Mouse (Mus musculus) forebrain, embryonic 12.5 days (tissue): ENCODE results near the gene Taar7f. TPM values are rescaled to one million over a fixed set of nuclear protein-coding genes. Genes with fewer than 3 reads are reported as not detected.
"Not testable (repeated sequence)": the region's sequence is repeated elsewhere in the genome, so short reads cannot be mapped to it uniquely, and the experiment has no call there.

Experiments
- ATAC-seq: fragments of 200-750 bp; cut with Nextera tagmentation; 2 replicates; pipeline ENCODE4 v1.8.0; 2017; ENCODE audit warnings: moderate TSS enrichment; ENCODE audit not compliant: low FRiP score
- H3K27ac ChIP-seq: fragments of 300-500 bp; sonication (generic); 2 replicates; pipeline ENCODE4 v1.5.1; 2016; ENCODE audit warnings: mild to moderate bottlenecking
- H3K27me3 ChIP-seq: fragments of 300-500 bp; sonication (generic); 2 replicates; pipeline ENCODE4 v1.6.1; 2016; ENCODE audit warnings: mild to moderate bottlenecking
- H3K36me3 ChIP-seq: fragments of 300-500 bp; sonication (generic); replicated peaks from 2 replicates; pipeline ENCODE4 v1.6.1; 2016; ENCODE audit warnings: mild to moderate bottlenecking
- H3K4me1 ChIP-seq: fragments of 300-500 bp; sonication (generic); 2 replicates; pipeline ENCODE4 v1.6.1; 2016
- H3K4me2 ChIP-seq: fragments of 300-500 bp; sonication (generic); 2 replicates; pipeline ENCODE4 v1.6.1; 2016; ENCODE audit warnings: mild to moderate bottlenecking, moderate library complexity
- H3K4me3 ChIP-seq: fragments of 300-500 bp; sonication (generic); replicated peaks from 2 replicates; pipeline ENCODE4 v1.5.1; 2016; ENCODE audit warnings: mild to moderate bottlenecking
- H3K9ac ChIP-seq: fragments of 300-500 bp; sonication (generic); 2 replicates; pipeline ENCODE4 v1.6.1; 2016; ENCODE audit warnings: mild to moderate bottlenecking
- H3K9me3 ChIP-seq: fragments of 300-500 bp; sonication (generic); 2 replicates; pipeline ENCODE4 v1.6.1; 2016
- WGBS: fragments of 180-500 bp; shearing (Covaris S2); methylation state at CpG from one replicate; pipeline ENCODE4 v1.1.7; 2016; 5-methylcytosine and 5-hydroxymethylcytosine counted together
- polyA plus RNA-seq: library from polyadenylated mRNA; unstranded; fragments of >200 nt; fragmentation: Nextera tagmentation; extraction: Ambion mirVana; gene quantifications from 2 replicates; pipeline ENCODE4 v1.2.1, GENCODE M21; 2016

Gene Taar7f
- not detected in 2 replicates for polyA plus RNA-seq

DNA sequence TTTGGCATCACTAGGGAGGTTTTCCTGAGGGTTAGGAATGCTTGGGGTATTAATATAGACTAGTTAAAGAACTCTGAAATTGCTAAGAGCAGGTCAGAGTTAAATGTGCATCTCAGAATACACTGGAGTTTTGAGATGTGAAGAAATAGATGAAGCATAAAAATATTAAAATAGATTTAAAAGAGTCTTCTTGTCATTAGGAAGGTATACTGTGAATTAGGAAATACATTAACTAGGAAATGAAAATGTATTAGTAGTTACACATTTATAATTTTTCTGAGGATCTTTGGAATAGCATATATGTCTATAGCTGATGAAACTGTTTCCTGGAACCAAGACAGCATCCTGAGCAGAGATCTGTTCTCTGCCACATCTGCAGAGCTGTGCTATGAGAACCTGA lies at the start of gene Taar7f:
Gene Taar7f (plus strand): TSS at position 301 of the 400 bp plus-strand sequence.
- H3K27me3 ChIP-seq: no peaks in the 10 kb centered on the region
- H3K36me3 ChIP-seq: no peaks in the 10 kb centered on the region
- no peak for ATAC-seq
- no peak within 1 kb of the TSS for H3K4me3 ChIP-seq
- no peaks in the 10 kb centered on the region for H3K4me1 ChIP-seq
- H3K9ac ChIP-seq: no peak within 1 kb of the TSS
- no peaks in the 10 kb centered on the region for H3K9me3 ChIP-seq
- H3K4me2 ChIP-seq: no peak within 1 kb of the TSS
- H3K27ac ChIP-seq: no peak within 1 kb of the TSS

DNA sequence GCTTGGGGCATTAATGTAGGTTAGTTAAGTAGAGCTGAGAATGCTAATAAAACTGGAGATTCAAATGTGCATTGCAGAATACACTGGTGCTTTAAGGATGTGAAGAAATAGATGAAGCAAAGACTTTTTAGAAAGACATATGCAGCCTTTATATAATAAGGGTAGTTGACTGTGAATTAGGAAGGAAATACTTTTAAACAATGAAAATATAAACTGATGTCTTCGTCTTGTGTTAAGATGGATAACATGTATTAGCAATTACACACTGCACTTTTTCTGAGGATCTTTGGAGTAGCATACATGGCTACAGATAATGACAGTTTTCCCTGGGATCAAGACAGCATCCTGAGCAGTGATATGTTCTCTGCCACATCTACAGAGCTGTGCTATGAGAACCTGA lies 49.7 kb upstream of the Taar7f start, which contains the start of gene Taar7b:
Gene Taar7b (plus strand): TSS at position 301 of the 400 bp plus-strand sequence.
- 89% methylated on average over 1 of the region's 1 CpGs for WGBS
- ATAC-seq: no peak

DNA sequence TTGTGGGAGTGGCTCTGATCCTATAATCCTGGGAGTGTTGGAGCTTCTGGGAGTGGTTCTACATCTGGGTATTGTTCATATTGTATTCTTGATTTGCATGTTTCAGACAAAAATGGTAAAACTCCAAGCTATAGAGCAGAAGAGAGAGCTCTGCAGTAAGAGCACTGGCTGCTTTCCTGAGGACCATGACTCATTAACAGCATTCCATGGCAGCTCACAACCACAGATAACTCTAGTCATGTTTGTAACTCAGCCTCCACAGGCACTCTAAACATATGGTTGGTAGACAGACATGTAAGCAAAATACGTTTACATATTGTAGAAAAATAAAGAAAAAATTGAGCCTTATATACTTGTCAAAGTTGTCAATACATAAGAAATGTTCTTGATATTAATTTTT lies 42.9 kb upstream of the Taar7f start:
- no peak overlapping the region for H3K27ac ChIP-seq
- WGBS: 83% methylated on average over 1 of the region's 1 CpGs

More for the DNA sequence above, 49.7 kb upstream of the Taar7f start, which contains the start of gene Taar7b:
- Histone ChIP-seq H3K9ac (no peak within 1 kb of the TSS), H3K9me3 (no peaks in the 10 kb centered on the region), H3K27me3 (no peaks in the 10 kb centered on the region), H3K27ac (no peak within 1 kb of the TSS), H3K4me1 (no peaks in the 10 kb centered on the region), H3K4me2 (no peak within 1 kb of the TSS), H3K36me3 (no peaks in the 10 kb centered on the region), H3K4me3 (no peak within 1 kb of the TSS)

DNA sequence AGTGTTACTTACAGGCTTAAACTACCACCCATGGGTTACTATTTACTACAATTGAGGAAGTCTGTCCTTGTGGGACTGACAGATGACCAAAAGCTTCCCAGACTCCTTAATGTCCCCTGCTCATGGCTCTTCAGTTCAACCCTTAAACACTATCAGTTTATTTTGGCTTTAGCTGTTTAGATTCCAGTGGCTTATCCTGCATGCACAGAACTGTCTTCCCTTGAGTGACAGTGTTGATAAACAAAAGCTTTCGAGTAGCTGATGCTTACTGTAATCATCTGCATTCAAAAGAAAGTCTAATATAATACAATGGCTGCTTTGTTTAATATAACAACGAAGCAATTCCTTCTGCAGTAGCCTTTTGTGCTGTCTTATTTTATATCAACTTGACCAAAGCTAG lies 42.3 kb upstream of the Taar7f start:
- Histone ChIP-seq H3K36me3 (no peaks in the 10 kb centered on the region), H3K9me3 (no peaks in the 10 kb centered on the region), H3K27me3 (no peaks in the 10 kb centered on the region), H3K4me1 (no peaks in the 10 kb centered on the region), H3K4me3 (no peak overlapping the region), H3K27ac (no peak overlapping the region), H3K4me2 (no peak overlapping the region), H3K9ac (no peak overlapping the region)
- no peak for ATAC-seq
- 53% methylated on average over 2 of the region's 2 CpGs for WGBS

More for the DNA sequence above, 42.9 kb upstream of the Taar7f start:
- Histone ChIP-seq H3K9ac (no peak overlapping the region), H3K4me2 (no peak overlapping the region), H3K4me1 (no peaks in the 10 kb centered on the region), H3K4me3 (no peak overlapping the region), H3K27me3 (no peaks in the 10 kb centered on the region), H3K9me3 (no peaks in the 10 kb centered on the region), H3K36me3 (no peaks in the 10 kb centered on the region)
- no peak for ATAC-seq

DNA sequence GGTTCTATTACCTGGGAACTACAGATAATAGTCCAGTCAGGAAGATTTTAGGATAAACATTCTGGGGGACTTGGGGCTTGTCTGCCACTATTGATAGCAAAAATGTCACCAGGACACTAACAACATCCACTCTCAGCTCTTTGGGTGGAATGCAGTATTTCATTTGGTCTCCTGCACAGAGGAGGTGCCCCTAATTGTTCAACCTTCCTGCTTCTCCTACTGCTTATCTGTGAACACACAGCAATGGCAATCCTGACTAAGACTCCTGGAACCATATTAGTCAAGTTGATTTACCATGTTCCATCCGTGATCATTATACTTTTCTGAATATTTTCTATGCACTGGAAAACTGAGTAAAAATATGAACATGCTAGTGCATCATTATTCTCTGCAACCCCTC lies 41.2 kb upstream of the Taar7f start:
- ATAC-seq: no peak
- Histone ChIP-seq H3K36me3 (no peaks in the 10 kb centered on the region), H3K4me1 (no peaks in the 10 kb centered on the region), H3K9ac (no peak overlapping the region), H3K4me2 (no peak overlapping the region), H3K9me3 (no peaks in the 10 kb centered on the region), H3K27me3 (no peaks in the 10 kb centered on the region), H3K4me3 (no peak overlapping the region), H3K27ac (no peak overlapping the region)
- 89% methylated on average over 1 of the region's 1 CpGs for WGBS

DNA sequence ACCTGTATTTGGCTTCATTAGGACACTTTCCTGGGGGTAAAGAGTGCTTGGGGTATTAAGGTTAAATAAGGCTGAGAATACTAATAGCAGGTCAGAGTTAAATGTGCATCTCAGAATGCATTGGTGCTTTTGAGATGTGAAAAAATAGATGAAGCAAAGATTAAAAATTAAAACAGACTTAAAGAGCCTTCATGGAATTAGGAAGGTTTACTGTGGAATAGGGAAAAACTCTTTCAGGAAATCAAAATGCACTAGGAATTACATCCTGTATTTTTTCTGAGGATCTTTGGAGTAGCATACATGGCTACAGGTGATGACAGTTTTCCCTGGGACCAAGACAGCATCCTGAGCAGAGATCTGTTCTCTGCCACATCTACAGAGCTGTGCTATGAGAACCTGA lies 22.4 kb upstream of the Taar7f start, which contains the start of gene Taar7d:
Gene Taar7d (plus strand): TSS at position 301 of the 400 bp plus-strand sequence.
- H3K4me1 ChIP-seq: no peaks in the 10 kb centered on the region
- no peak for ATAC-seq

DNA sequence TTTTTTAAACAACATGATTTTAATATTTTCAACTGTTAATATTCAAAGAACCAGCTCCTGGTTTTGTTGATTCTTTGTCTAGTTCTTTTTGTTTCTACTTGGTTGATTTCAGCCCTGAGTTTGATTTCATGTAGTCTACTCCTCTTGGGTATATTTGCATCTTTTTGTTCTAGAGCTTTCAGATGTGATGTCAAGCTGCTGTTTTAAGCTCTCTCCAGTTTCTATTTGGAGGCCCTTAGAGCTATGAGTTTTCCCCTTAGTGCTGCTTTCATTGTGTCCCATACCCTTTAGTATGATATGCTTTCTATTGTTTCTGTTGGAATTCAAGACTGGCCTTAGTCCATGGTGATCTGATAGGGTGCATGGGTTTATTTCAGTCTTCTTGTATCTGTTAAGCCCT lies 18.0 kb upstream of the Taar7f start:
- no peaks in the 10 kb centered on the region for H3K4me1 ChIP-seq
- H3K27me3 ChIP-seq: no peaks in the 10 kb centered on the region
- ATAC-seq: no peak
- H3K4me3 ChIP-seq: no peak overlapping the region
- no peak overlapping the region for H3K9ac ChIP-seq
- no peak overlapping the region for H3K27ac ChIP-seq
- H3K9me3 ChIP-seq: no peaks in the 10 kb centered on the region
- no peak overlapping the region for H3K4me2 ChIP-seq
- H3K36me3 ChIP-seq: no peaks in the 10 kb centered on the region

More for the DNA sequence above, 22.4 kb upstream of the Taar7f start, which contains the start of gene Taar7d:
- no peak within 1 kb of the TSS for H3K27ac ChIP-seq
- no peak within 1 kb of the TSS for H3K9ac ChIP-seq
- no peaks in the 10 kb centered on the region for H3K27me3 ChIP-seq
- H3K4me3 ChIP-seq: no peak within 1 kb of the TSS
- no peaks in the 10 kb centered on the region for H3K36me3 ChIP-seq
- no peaks in the 10 kb centered on the region for H3K9me3 ChIP-seq
- no peak within 1 kb of the TSS for H3K4me2 ChIP-seq

DNA sequence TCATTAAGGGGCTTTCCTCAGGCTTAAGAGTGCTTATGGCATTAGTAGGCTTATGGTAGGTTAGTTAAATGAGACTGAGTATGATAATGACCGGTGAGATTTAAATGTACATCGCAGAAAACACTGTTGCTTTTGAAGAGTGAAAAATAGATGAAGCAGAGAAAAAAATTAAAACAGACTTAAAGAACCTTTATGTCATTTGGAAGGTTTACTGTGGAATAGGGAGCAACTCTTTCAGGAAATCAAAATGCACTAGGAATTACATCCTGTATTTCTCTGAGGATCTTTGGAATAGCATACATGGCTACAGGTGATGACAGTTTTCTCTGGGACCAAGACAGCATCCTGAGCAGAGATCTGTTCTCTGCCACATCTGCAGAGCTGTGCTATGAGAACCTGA lies 12.0 kb upstream of the Taar7f start, which contains the start of gene Taar7e:
Gene Taar7e (plus strand): TSS at position 301 of the 400 bp plus-strand sequence.
- no peaks in the 10 kb centered on the region for H3K27me3 ChIP-seq
- no peaks in the 10 kb centered on the region for H3K9me3 ChIP-seq
- no peak for ATAC-seq
- no peaks in the 10 kb centered on the region for H3K4me1 ChIP-seq
- H3K9ac ChIP-seq: no peak within 1 kb of the TSS
- H3K27ac ChIP-seq: no peak within 1 kb of the TSS
- no peaks in the 10 kb centered on the region for H3K36me3 ChIP-seq
- H3K4me3 ChIP-seq: no peak within 1 kb of the TSS
- WGBS: 93% methylated on average over 2 of the region's 2 CpGs
- no peak within 1 kb of the TSS for H3K4me2 ChIP-seq

DNA sequence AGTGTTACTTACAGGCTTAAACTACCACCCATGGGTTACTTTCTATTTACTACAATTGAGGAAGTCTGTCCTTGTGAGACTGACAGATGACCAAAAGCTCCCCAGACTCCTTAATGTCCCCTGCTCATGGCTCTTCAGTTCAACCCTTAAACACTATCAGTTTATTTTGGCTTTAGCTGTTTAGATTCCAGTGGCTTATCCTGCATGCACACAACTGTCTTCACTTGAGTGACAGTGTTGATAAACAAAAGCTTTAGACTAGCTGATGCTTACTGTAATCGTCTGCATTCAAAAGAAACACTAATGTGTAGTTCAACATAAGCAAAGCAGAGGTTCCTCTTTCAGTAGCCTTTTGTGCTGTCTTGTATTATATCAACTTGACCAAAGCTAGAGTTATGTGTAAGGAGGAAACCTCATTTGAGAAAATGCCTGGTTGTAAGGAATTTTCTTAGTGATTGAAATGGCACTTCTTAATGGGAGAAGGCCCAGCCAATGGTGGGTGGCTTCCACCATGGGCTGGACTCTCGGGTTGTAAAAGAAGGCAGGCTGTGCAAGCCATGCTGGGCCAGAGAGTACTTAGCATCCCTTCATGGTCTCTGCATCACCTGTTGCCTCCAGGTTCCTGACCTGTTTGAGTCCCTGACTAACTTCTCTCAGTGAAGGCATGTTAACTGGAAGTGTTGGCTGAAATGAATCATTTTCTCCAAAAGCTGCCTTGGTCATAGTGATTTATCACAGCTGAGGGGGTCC lies 9.0 kb upstream of the Taar7f start:
- Histone ChIP-seq H3K9ac (no peak overlapping the region), H3K36me3 (no peaks in the 10 kb centered on the region), H3K4me3 (no peak overlapping the region), H3K27ac (no peak overlapping the region), H3K4me2 (no peak overlapping the region), H3K9me3 (no peaks in the 10 kb centered on the region), H3K4me1 (no peaks in the 10 kb centered on the region), H3K27me3 (no peaks in the 10 kb centered on the region)
- WGBS: 66% methylated on average over 2 of the region's 2 CpGs
- no peak for ATAC-seq

DNA sequence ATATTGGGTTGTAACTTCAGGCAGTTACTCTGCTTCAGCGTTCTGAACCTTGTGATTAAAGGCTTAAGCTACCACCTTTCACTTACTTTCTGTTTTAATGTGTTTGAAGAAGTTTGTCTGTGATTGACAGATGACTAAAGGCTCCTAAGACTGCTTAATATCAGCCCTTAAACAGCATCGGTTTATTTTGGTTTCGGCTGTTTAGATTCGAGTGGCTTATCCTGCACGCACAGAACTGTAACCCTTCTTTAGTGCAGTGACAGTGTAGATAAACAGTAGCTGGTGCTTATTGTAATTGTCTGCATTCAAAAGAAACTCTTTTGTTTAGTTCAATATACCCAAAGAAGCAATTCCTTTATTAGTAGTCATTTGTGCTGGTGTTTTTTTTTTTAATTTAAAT lies 2.7 kb downstream of the Taar7f start:
- no peaks in the 10 kb centered on the region for H3K27me3 ChIP-seq
- H3K4me2 ChIP-seq: no peak overlapping the region
- H3K4me3 ChIP-seq: no peak overlapping the region
- no peaks in the 10 kb centered on the region for H3K4me1 ChIP-seq
- no peaks in the 10 kb centered on the region for H3K9me3 ChIP-seq
- no peak for ATAC-seq
- no peak overlapping the region for H3K9ac ChIP-seq
- WGBS: 66% methylated on average over 5 of the region's 5 CpGs
- no peaks in the 10 kb centered on the region for H3K36me3 ChIP-seq
- no peak overlapping the region for H3K27ac ChIP-seq

DNA sequence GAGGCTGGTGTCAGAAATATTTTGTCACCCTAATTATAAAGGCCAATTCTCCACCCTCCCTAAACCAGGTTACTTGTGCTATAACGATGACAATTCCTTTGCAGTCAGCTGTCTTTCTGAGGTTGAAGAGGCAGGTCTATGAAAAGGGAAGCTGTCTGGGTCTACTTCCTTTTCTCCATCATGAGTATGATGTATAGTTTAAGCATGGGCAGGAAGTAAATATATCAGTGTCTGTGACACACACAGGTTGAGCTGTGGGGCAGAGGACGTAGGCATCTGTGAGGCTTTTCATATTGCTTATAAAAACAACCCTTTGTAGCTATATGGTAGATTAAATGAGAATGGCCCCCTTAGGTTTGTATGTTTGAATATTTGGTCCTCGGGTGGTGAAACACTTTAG lies 9.7 kb downstream of the Taar7f start:
- ATAC-seq: no peak
- 90% methylated on average over 3 of the region's 3 CpGs for WGBS
- no peak overlapping the region for H3K4me3 ChIP-seq
- no peaks in the 10 kb centered on the region for H3K27me3 ChIP-seq
- H3K4me2 ChIP-seq: no peak overlapping the region
- no peak overlapping the region for H3K27ac ChIP-seq
- H3K4me1 ChIP-seq: no peaks in the 10 kb centered on the region
- no peak overlapping the region for H3K9ac ChIP-seq
- no peaks in the 10 kb centered on the region for H3K9me3 ChIP-seq
- no peaks in the 10 kb centered on the region for H3K36me3 ChIP-seq

DNA sequence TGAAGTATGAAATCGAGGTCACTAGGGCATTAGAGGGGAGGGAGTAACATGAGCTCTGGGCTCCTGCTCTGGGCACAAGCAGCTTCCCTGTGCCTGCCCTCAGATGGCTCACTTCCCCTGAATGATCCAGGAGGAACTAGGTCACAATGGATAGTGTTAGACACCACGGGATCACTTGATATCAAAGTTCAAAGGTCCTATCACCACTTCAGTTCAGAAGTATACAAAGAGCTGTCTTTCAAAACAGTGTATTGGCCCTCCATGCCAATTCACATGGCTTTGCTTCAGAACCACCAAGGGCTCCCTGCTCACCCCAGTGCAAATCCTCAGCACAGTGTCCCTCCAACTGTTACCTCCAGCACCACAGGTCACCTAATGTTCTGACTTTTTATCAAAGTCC lies 25.4 kb downstream of the Taar7f start:
- not testable (repeated sequence) for H3K36me3 ChIP-seq, H3K27me3 ChIP-seq, H3K9me3 ChIP-seq, H3K27ac ChIP-seq, H3K4me1 ChIP-seq, ATAC-seq, H3K4me3 ChIP-seq, H3K4me2 ChIP-seq, H3K9ac ChIP-seq
- WGBS: 35% methylated on average over 2 of the region's 2 CpGs

DNA sequence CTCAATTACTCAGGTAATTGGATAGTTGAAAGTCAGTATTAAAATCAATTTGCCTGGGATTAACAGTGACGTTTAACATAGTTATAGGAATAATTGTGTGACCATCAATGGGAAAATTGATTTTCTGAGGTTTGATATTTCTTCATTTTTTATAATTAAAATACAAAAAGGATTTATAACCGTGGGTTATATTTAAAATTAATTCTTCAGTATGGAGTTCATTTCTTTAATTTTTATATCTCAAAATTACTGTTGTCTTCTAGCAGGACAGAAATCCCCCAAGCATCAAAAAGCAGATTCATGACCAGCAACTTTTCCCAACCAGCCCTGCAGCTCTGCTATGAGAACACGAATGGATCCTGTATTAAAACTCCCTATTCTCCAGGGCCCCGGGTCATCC lies 26.9 kb downstream of the Taar7f start, which contains the start of gene Taar8a:
Gene Taar8a (plus strand): TSS at position 301 of the 400 bp plus-strand sequence.
- not testable (repeated sequence) for H3K27ac ChIP-seq, H3K9me3 ChIP-seq, ATAC-seq, H3K9ac ChIP-seq, H3K4me1 ChIP-seq, H3K4me3 ChIP-seq, H3K4me2 ChIP-seq, H3K36me3 ChIP-seq, H3K27me3 ChIP-seq
- 87% methylated on average over 2 of the region's 4 CpGs for WGBS
